Mouse (Mus musculus) urinary bladder, postnatal 36 days (tissue): ENCODE results near the gene Atp12a.

Experiments used
- DNase-seq, 2 experiments: peaks; one replicate each; pipeline ENCODE4 v3.0.0; 2022; ENCODE audit warnings: low spot score in 2 of 2, mixed read lengths in 1 of 2

Gene Atp12a

DNA sequence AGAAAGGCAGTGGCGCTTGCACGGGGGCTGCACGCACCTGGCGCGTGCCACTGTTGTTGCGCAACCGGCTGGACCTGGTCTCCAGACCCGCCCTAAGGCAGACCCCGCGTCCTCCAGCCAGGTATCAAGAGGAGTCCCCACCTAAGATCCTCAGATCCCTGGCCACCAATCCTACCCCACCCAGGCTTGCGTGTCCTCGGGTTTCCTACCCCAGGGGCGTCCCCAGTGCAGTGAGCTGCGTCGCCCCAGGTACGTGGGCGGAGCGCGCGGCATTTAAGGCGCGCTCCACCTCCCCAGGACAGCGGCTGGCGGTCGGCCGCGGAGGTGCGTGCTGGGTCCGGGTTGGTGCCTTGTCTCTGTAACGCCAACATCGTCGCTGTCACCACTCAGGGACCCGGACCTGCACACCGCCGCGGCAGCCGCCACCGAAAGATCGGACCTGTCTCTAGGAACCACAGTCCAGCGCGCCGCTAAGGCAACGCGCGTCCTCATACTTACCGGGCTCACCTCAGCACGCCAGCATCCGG is at the start of gene Atp12a:
Gene Atp12a, plus strand, starts transcription at position 358 of the 527 bp plus-strand sequence.
- no peak for DNase-seq

DNA sequence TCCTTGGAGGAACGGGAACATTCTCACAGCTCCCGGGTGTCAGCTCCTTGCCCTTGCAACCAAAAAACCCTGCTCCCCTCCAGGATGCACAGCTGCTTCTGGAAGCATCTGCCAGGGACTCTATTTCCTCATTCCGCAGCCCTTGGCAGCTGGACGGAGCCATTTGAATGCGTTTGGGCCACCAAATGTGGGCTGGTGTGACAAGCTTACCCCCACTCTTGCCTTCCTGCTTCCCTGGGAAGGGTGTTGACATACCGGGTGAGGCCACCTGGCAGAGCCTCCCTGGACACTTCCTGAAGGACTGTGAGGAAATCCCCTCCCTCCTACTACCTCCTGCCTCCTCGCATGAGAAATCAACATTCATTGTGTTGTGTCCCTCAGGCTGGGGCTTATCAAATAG is 49.3 kb upstream of the Atp12a start:
- no peak for DNase-seq

DNA sequence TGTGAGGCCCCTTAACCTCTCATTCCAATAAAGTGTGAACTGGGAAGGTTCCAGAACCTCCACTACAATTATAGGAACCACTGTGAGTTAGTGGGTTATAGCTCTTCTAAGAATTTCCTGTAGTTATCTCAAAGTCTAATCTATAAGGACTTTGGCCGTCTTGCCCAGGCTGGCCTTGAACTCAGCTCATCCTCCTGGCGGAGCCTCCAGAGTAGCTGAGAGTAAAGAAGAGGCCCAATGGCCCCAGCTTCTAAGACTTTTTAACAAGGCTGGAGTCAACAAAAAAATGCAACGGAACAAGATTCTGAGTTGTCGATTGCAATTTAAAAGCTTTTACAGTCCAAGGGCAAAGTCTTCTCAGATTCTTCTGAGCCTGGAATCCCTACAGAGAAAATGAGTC is 48.5 kb upstream of the Atp12a start:
- no peak for DNase-seq

DNA sequence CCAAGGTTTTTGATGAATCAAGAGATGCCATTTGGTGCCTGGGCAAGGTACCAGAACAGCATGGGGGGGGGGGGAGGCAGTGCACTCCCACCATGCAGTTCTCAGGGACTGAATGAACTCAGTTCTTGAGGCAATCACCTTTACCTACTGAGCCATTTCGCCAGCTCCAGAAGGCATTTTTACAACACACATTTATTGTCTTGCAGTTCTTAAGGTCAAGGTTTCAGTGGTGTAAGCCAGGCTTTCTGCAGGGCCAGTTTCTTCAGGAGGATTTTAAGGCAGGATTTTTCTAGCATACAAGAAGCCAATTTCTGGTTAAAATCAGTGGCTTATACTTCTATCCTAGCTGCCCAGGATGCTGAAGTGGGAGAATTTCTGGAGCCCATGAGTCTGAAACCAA is 41.9 kb upstream of the Atp12a start:
- no peak for DNase-seq

DNA sequence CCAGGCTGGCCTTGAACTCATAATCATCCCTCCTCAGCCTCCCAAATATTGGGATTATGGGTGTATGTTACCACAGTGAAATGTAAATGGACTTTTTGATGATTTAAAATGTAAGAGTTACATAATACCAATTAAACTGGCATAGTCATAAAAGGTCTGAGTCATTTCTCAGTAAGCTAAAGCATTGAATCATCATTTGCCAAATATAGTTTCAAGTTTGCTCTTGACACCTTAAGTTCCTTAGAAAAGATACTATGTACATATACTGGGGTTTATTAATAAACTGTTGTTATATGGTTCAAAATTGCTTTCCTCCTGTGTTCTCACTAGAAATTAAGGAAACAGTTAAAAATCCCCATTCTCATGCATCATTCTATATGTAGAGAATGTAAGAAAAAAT is 39.8 kb upstream of the Atp12a start:
- no peak for DNase-seq

DNA sequence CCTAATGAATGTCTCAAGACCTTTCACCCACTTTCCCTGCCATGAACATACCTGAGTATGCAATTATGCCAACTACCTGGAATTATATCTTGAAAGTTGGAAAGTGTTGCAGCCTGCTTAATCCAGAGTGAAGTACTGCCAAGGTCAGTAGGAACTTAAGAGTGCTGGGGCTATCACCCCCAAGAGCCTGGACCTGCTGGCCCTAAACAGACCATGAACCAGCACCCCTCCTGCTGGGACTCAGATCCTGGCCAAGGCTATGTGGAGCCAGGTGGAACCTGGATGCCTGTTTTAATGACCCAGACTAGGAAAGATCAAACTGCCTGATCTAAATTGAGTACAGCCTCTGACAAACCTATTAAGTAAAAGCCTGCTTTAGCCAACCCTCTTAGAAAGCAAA is 31.2 kb upstream of the Atp12a start:
- DNase-seq, result no peak

DNA sequence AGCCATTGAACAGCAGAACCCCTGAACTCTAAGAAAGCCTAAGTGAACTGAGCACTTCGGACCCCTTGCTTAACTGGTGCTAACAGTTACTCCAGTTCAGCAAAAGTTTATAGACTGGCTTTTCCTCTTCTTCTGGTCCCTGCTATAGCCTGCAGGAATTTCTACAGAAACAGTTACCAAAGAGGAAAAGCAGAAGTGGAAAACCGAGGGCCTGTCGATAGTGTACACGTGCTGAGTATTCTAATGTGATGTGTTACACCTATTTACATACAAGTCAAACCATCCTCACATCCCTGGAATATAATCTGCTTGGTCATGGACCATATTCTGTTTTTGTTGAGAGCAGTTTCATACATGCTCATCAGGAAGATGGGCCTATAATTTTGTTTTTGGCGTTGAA is 30.4 kb upstream of the Atp12a start:
- no peak for DNase-seq

DNA sequence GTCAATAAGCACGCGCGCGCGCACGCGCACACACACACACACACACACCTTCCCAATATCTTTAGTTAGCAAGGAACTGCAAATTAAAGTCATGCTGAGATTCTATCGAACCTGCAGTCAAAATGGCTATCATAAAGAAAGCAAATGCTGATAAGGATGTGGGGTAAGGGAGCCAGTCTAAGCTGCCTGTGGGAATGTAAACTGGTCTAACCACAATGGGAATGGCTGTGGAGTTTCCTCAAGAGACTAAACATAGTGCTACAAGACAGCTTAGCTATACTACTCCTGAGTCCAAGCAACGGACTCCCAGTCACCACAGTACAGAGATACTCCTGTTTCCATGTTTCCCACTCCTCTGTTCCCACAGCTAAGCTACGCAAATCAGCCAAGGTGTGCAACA is 28.8 kb upstream of the Atp12a start:
- no peak for DNase-seq

DNA sequence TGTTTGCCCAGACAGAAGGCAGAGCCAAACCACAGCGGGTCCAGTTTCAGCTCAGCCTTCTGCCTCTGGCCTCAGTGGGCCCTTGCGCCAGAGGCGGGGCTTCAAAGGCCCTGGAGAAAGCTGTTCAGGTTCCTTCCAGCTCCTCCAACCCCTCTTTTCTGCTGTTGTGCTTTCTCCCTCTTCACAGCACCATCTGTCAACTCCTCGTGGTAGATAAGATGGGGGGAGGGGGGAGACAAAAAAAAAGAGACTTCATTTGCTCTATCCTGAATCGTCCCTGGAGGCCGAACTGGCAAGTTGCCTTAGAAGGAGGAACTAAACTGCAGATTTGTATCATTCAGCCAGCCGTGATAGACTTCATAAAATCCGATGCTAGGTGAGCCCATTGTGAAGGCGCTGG is 27.8 kb upstream of the Atp12a start:
- no peak for DNase-seq

DNA sequence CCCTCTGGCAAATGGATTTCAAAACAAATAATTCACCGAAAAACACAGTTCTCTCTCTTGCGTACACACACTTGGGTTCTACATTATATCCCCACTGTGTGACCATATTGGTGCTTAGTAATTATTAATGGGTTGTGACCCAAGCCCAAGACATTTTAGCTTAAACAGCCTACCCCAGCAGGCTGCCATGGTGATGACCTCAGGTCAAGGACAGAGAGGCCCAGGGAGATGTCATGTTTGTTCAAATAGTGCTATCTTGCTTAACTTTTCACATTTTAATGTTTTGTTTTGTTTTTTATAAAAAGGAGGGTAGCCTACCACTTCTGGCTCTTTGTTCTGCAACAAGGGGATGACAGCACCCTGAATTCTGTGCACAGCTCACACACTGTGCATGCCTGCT is 27.2 kb upstream of the Atp12a start:
- DNase-seq, result no peak

DNA sequence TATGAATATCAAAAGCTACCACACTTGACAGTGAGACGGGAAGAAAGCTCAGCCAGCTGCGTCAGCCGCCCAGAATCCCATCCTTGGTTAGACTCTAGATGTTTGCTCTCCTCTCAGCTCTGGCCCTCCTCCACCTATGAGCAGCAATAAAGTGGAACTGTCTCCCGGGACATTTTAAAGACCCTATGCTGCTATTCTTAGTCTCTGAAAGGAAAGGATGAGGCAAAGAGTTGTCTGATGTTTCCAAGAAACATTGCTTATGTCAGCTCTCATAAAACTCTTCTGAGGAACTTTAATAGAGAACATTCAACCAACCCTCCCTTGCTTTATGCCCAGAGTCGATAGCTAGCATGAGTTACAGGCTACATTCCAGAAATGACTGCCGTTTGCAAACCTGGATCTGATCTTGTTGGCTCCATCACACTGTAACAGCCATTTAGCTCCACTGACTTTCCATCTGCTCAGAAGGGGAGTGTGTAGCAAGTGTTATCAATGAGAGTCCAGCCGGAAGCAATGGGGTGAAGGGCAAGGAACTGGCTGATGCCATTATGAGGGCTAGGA is 25.9 kb upstream of the Atp12a start:
- no peak for DNase-seq

DNA sequence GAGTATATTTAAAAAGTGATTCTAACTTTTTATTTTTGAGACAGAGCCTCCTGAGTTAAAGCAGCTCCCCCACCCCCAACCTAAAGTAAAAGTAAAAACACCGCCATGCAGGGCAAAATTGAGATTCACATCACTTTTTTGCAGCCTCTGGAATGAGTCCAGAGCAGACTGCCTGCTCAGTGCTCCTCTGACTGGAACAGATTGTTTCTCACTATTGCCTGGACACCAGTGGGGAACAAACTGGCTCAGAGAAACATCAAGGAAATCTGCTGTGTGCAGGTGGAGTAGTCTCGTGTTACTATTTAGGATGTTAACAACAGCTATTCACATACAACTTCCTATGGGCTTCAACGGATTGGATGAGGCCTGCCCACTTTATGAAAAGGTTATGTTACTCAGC is 16.2 kb upstream of the Atp12a start:
- DNase-seq, result no peak

DNA sequence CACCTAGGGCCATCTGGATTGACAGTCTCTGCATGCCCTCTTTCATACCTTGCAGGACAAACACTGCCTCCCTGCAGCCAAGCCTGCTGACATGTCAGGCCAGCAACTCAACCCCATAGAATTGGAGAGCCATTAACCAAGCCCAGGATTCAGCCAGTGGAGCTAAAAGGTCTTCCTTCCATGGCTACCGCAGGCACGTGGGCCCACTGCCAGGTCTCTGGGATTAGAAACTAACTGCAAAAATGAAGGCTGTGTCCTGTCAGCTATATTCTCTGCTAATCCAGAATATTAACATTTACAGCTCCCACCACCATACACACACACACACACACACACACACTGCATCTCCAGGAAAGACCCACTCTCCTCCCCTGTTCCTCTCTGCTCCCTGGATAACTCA is 15.3 kb upstream of the Atp12a start:
- DNase-seq, result no peak

DNA sequence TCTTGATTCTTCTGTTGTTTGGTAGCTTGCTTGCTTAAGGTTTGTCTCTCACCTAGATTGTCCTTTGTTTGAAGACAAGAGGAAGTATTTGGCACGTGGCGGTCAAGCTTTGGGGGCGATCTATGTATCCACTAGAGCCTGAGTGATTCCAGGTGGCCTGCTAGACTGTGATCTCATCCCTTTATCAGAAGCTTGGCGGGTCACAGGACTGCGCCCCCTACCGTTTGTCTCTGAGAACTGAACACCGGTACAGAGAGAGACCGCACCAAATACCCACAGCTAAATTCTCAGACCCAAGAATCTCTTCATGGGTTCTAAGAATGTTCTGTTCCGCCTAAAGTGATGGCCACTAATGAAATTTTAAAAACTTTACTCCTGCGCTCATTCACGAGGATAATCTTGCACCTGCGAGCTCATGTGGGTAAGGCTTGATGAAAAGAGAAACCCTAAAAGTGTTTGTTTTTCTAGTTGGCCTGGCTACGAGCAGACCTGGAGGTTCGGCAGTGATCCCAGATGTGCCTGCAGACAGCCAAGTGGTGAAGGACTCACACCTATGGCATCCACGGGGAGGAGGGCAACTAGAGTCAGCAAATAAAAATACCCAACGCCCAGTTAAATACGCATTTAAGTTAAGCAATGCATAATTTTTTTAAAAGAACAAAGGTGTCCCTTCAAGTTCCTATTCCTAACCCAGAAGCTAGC is 12.8 kb upstream of the Atp12a start:
- DNase-seq, result peak in 1 of 2 experiments; percentile 21

DNA sequence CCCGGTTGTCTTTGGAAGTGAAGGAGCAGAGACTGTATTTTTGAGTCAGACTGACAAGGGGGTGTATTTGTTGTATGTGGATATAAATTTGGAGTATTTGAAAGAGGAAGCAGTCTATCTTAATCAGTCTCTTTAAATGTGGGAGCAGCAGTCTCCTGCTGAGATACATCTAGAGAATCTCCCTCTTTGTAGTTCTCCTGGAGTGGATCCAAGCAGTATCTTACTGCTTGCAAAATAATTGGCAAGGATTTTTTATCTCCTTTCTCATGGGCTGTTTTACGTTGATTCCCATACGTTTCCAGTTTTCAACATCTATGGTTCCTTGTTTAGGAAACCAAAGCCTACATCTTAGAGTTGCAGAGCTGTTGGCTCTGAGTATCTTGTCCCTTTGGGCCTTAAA is 10.1 kb upstream of the Atp12a start:
- DNase-seq, result no peak

DNA sequence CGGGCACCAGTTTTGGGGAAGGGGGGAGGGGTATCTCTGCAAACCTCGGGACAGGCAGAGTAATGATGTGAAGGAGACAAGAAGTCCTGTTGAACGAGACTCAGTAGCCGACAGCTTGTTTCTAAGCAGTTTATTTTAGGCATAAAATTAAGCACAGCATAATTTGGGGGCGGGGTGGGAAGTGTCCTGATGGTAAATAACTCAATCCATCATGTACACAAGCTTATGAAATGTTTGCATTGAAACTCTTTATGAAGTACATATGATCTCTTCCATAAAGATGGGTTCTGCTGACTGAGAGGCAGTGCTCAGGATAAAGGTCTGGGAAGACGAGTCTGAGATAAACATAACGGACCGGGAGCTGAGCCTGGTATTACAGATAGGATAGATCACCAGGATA is 9.5 kb upstream of the Atp12a start:
- DNase-seq, result no peak

DNA sequence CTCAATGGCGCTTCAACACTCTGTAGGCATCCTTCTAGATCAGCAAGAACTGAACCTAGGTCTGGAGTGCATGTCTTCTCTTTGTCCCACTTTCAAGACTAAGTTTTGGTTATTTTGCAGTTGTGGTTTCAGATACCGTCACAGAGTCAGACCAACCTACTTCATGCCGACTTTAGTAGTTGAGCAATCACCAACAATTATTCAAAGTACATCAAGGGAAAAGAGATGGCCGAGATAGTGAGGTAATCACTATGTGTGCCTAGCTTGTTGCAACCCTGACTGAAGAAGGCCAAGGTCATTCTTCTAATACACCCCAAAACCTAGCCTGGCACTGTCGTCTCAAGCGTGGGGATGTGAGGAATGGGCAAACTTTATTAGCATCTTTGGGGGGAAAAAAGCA is 8.7 kb upstream of the Atp12a start:
- no peak for DNase-seq

DNA sequence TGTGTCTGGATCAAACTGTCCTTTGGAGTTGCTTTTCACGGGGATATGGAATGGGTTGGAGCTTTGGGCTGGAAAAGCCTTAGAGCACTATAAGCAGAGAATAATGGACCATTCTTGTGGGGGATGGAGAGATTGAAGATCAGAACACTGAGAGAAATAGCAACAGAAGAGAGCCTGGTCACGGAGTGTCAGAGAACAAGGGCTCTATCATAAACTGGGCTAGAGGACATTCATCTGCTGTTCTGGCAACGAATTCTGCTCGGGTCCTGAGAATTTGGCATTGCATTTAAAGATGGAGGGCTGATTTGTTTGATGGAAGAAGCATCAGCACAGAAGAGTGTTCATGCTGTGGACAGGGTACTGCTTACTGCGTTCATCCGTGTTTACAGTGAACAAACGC is 6.4 kb upstream of the Atp12a start:
- DNase-seq, result no peak

DNA sequence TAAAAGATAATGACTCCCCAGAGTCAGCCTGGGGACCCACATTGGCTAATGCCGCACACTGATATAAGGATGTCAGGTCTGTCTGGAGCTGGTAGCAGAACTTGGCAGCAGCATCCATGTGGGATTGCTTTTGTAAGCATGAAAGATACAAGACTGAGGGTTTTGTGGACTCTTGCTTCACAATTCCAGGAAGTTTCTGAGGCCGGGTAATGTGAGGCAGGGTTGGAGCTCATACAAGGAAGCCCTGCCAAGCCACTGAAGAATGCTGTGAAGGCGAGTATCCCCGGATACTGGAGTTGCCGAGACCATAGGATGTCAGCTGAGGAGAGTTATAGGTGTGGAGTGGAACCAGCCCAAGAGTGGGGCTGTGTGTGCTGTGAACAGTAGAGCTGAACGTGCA is 5.7 kb upstream of the Atp12a start:
- no peak for DNase-seq

DNA sequence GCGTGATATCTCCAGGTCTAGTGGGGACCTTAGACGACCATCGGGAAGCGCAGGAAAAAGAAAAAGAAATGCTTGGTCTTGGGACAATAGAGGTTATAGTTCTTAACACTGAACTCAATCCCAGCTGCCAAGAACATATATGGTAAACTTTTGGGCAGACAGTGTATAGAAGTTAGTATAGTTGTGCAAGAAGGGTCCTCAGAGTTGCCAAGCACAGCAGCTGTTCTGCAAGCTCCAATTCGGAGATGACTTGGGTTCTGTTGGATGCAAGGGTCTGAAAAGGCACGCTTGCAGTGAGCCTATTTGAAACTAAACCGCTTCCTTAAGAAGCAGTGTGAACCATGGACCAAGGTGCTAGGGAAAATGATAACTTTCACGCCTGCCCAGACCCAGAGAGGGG is 424 bp downstream of the Atp12a start:
- DNase-seq, result no peak

DNA sequence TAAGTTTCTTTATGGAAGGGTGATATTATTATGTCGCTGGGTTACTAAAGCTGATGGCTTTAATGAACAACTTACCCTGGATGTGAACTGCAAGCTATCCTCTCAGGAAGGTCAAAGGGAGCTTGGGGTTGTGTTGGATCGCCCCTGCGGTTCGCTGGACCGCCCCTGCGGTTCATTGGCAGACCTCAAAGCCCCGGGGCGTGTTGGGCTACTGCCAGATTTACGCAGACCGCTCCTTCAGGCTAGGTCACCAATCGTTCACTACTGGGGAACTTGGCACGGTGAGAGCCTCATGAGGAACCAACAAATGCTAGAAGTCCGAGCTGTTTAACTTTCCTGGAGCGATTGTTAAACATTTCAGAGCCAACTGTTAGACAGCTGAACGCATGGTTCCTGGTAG is 1.8 kb downstream of the Atp12a start:
- no peak for DNase-seq

DNA sequence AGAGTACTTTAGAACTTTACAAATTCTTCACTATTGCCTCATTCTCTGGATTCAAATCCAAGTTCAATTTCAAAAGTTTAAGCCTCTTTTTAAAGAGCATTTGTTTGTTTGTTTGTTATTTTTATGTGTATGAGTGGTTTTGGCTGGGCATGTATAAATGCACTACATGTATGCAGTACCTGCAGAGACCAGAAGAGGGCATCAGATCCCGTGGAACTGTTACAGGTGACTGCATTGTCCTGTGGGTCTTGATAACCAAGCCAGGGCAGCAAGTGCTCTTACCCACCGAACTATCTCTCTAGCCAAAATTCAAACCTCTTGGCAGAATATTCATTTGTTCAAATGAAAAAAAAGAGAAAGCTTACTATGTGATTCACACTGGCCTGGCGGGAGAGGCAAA is 4.0 kb downstream of the Atp12a start:
- no peak for DNase-seq

DNA sequence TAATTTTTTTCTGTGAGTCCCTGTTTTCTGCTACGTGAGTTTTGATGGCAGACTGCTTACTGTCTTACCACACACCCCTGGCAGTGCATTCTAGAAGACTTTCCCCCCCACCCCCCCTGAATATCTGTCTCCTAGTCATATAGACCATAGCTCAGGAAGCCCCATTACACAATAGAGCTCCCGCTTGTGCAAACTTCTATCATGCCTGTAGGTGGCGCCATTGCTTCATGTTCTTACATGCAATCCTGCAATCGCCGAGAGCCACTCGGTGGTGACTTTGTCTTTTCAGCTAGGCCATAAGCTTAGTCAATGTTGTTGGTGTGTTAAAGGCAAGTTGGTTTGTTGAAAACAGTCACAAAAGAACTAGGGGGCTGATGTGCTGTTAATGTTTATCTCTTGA is 10.9 kb downstream of the Atp12a start:
- peak; percentile 73 for DNase-seq

DNA sequence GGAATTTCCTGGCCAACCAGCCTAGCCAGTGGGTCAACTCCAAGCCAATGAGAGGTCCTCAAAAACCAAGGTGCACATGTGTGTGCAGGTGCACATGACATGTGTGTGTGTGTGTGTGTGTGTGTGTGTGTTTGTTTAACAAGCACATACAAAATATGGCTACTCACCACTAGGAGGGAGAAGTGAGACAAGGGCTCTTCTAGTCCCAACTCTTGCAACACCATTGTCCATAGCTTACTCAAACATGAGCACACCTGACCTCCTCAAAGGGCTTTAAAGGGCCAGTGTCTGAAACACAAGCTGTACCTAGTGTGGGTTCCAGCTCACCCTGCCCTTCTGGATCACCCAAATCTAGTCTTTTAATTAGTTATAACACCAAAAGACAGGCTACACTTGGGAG is 12.9 kb downstream of the Atp12a start:
- DNase-seq, result no peak
